In the genomic region with DNA sequence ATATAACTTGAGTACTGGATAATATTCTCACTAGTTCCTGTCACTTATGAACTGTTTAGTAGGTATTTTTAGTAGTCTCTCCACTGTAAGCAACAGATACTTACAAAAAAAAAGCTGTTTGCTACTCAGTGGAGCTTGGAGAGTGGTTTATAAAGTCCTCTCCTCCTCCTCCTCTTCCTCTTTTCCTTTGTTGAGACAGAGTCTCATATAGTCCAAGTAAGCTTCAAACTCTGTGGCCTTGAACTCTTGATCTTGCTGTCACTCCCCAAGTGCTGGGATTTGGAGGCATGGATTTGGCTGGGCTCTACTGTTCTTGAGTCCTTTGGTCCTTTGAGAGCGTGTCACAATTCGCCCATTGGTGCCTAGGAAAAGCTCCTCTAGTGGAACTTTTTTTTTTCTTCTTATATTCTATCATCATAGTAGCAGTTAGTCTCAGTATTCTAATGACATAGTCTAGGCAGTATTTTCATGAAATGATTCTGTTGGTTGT, we compare ENCODE assay signal across 1 mouse cellular context.
TF ChIP-seq lines count a peak whose summit lies in the region.

No protein-coding gene starts in this region.

TF ChIP-seq in CH12.LX, 34 proteins besides CTCF, POLR2A, EP300 and RAD21 (continued from another document):
- TF ChIP-seq ZC3H11A (IDR thresholded peaks at IDR 0.05; ENCODE audit: low read depth, low read length) (no peak), SIN3A (IDR thresholded peaks at IDR 0.05; ENCODE audit: low read length) (no peak), TBP (conservative IDR thresholded peaks at IDR 0.05; ENCODE audit: low read depth, low read length) (no peak), JUN (IDR thresholded peaks at IDR 0.05; ENCODE audit: insufficient read depth, low read depth, low read length) (no peak), ZKSCAN1 (IDR thresholded peaks at IDR 0.05; ENCODE audit: borderline replicate concordance, low read depth, low read length) (no peak), MYC (IDR thresholded peaks at IDR 0.05; ENCODE audit: low read depth, low read length) (no peak), TCF12 (IDR thresholded peaks at IDR 0.05; ENCODE audit: low read depth, low read length) (no peak), E2F4 (IDR thresholded peaks at IDR 0.05; ENCODE audit: insufficient replicate concordance, low read depth, low read length) (no peak), RCOR1 (conservative IDR thresholded peaks at IDR 0.05; ENCODE audit: low read depth, low read length) (no peak), BHLHE40 (IDR thresholded peaks at IDR 0.05; ENCODE audit: low read depth, low read length) (no peak), MEF2A (IDR thresholded peaks at IDR 0.05; ENCODE audit: borderline replicate concordance, low read depth, low read length) (no peak), SMC3 (IDR thresholded peaks at IDR 0.05; ENCODE audit: low read depth, low read length) (no peak), MAFK (IDR thresholded peaks at IDR 0.05; ENCODE audit: insufficient replicate concordance, low read length) (no peak), MAZ (IDR thresholded peaks at IDR 0.05; ENCODE audit: low read depth, low read length) (no peak)
